Mouse (Mus musculus) granulocyte monocyte progenitor cell, adult 5-6 weeks (primary cell): ENCODE measurements around the gene Gnb5. TPM values are rescaled to one million over a fixed set of nuclear protein-coding genes. Genes with fewer than 3 reads are reported as not detected.

Experiments
- total RNA-seq, 2 experiments: library from RNA; stranded (forward) in 1 of 2; stranded (reverse) in 1 of 2; fragments of 200-712, 200-1000 nt in 1 of 2; fragments of >200 nt in 1 of 2; fragmentation: Nextera tagmentation in 1 of 2; gene quantifications; 2 replicates each; pipeline ENCODE4 v1.2.3; 2014 to 2017

The Gnb5 gene
- total RNA-seq, 2 experiments from 2014 or later: 2.8 to 4.1 TPM

Other genes starting within 250 kb of the Gnb5 start
- 78.8 and 90.2 TPM in 2 replicates for gene Myo5a, start 235.3 kb upstream of the Gnb5 start, total RNA-seq (2014; fragmentation: Nextera tagmentation)
- 134 and 136 TPM in 2 replicates for gene Myo5a, start 235.3 kb upstream of the Gnb5 start, total RNA-seq (2017)
- gene Myo5c, start 74.3 kb upstream of the Gnb5 start, total RNA-seq (2014; fragmentation: Nextera tagmentation): not detected in 2 replicates
- gene Myo5c, start 74.3 kb upstream of the Gnb5 start, total RNA-seq (2017): not detected in 2 replicates
- not detected in 2 replicates for gene Bcl2l10, start 41.5 kb downstream of the Gnb5 start, total RNA-seq (2014; fragmentation: Nextera tagmentation)
- gene Bcl2l10, start 41.5 kb downstream of the Gnb5 start, total RNA-seq (2017): not detected in 2 replicates
- gene Mapk6, start 103.7 kb downstream of the Gnb5 start, total RNA-seq (2014; fragmentation: Nextera tagmentation): 42.4 and 47.8 TPM in 2 replicates
- gene Mapk6, start 103.7 kb downstream of the Gnb5 start, total RNA-seq (2017): 59.2 and 71.6 TPM in 2 replicates
- 23.2 and 24.2 TPM in 2 replicates for gene Leo1, start 135.2 kb downstream of the Gnb5 start, total RNA-seq (2014; fragmentation: Nextera tagmentation)
- 38.9 and 42.7 TPM in 2 replicates for gene Leo1, start 135.2 kb downstream of the Gnb5 start, total RNA-seq (2017)